Mouse (Mus musculus): ENCODE results near the gene Klhl20.

Klhl20 gene

DNA sequence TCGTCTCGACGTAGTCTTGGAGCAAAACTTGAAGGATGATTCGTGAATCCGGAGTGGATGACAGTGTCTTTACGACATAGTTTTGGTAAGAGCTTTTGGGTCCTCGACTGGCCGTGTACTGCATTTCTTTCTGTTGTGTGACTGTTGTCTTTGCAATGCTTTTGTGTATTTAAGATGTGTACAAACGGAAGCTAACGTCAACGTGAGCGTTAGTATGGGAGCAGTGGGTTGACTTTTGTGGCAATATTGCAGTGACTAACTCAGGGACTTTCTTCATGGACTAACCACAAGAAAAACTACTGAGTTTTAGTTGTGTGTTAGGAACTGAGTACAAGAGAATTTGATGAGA lies 60.1 kb downstream of the Klhl20 start:
- DNase-seq (ENCODE audit: low read depth, low spot score), result no peak

DNA sequence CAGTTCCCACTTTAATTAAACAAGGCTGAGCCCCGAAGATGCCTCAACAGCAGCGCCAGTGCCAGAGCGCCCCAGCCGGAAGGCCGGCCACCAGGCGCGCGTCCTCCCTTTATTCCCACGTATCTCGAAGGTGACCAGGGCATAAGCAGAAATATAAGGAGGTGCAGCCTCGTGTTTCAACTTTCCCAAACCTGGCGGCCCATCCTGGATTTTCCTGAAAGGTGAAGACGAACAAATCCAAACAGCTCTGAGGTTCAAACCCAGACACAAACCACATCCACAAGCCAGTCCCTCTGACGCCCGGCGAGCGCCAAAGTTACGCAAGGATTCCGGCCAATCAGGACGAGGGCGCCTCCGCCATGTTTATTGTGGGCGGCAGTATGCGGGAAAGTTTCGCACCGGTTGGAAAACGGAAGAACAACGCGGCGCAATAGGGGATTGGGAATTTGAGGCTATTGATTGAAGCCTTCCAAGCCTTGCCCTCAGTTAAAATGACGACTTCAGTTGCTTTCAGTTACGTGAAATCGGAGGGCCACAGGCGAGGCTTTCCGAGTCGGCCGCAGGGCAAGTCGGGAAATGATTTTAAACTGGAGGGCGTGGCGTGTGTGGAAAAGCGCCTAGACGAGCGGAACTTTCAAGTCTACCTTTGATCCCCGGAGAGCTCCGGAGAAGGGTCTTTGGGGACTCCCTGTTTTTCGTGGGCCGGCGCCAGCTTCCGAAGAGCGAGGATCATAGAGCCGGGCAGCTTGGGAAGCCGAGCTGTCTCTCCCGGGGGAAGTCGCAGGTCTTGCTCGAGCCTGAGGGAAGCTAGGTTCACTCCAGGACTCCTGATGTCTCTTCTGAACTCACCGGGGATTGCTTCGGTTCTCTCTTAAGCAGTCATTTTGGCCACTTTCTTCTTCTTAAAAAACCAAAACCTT lies 60.7 kb downstream of the Klhl20 start, which contains the start of the genes Dars2 and Cenpl:
Gene Dars2 (minus strand): TSS at position 307 of the 920 bp plus-strand sequence.
Gene Cenpl (plus strand): TSS at position 362 of the 920 bp plus-strand sequence.
- peak; percentile 91 for DNase-seq (ENCODE audit: low read depth, low spot score)

DNA sequence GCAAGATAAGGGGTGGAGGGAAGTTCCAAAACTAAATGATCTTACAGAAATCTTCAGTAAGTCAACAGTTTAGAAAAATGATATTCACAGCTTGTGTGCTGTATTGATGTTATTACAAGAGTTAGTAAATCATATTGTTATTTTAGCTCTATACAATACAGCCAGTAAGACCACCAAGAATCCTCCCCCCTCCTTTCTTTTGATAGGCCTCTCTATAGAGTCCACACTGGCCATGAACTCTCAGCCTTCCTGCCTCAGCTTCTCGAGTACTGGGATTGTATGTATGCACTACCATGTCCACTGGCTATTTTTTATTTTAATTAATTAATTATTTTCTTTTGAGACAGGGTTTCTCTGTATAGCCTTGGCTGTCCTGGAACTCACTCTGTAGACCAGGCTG lies 68.0 kb downstream of the Klhl20 start:
- DNase-seq (ENCODE audit: low read depth, low spot score), result no peak

DNA sequence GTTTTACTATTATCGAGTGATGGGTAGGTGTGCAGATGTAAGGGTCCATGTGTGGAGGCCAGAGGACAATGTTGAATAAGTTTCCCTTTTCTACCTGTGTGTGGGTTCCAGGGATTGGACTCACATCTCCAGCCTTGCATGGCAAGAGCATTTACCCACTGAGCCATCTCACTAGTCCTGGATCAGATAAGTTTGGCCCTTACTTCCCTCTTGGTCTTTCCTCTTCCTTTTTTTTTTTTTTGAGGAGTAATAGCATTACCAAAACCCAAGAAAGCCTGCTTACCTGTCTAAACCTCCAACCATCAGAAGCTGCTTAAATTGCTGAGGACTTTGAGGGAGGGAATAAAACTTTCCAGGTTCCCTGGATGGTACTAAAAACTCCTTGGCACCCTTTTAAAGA lies 74.1 kb downstream of the Klhl20 start:
- DNase-seq (ENCODE audit: low read depth, low spot score), result no peak

DNA sequence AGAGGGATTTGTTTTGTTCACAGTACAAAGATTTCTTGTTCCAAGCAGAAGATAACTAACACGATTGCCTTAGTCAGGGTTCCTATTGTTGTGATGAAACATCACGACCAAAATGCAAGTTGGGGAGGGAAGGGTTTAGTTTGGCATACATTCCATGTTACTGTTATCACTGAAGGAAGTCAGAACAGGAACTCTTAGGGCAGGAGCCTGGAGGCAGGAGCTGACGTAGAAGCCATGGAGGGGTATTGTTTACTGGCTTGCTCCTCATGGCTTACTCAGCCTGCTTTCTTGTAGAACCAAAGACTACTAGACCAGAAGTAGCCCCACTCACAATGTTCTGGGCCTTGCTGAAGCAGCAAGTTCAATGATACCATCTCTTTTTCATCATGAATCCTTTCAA lies 84.3 kb downstream of the Klhl20 start:
- no peak for DNase-seq (ENCODE audit: low read depth, low spot score)

DNA sequence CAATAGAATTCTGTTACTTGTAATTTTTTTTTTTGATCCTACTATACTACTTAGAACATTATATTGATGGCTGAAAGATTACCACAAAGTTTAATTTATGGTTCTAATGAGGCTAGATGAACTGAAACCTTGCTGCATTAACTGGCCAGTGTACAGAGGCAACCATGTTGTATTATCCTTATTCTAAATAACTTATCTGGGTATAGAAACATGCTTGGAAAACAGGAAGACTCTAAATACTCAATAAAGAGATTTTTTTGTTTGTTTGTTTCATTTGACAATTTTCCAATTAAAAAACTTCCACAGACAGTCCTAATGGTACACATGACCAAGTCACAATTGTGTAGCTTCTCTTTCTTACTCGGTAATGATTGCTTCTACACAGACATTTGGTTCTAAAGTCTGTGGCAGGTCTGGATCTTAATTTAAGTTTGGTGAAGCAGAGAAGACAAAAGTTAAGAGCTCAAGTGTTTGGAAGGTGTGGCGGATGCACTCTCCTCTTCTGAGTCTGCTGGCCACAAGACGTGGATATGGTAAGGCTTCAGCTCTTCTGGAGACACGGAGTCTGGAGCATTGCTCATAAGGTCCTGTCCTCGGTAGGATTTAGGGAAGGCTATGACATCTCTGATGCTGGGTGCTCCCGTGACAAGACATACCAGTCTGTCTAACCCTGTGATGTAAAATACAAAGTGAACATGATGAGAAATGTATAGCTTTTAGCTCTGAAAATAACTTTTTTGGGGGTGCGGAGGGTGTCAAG lies 89.9 kb downstream of the Klhl20 start:
- DNase-seq (ENCODE audit: low read depth, low spot score), result no peak

DNA sequence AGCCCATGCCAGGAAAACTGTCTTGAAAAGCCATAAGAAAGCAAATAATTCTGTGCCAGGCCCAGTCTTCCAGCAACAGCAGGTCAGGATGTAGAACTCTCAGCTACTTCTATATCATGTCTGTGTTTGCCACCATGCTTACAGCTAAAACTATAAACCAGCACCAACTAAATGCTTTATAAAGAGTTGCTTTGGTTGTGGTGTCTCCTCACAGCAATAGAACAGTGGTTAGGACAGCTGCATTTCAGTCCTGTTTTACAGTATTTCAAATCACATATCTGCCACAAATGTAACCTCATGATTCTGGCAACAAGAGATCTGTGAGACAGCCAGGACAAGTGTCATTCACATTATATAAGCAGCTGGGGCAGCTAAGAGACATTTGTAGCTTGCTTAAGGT lies 90.5 kb downstream of the Klhl20 start:
- no peak for DNase-seq (ENCODE audit: low read depth, low spot score)

DNA sequence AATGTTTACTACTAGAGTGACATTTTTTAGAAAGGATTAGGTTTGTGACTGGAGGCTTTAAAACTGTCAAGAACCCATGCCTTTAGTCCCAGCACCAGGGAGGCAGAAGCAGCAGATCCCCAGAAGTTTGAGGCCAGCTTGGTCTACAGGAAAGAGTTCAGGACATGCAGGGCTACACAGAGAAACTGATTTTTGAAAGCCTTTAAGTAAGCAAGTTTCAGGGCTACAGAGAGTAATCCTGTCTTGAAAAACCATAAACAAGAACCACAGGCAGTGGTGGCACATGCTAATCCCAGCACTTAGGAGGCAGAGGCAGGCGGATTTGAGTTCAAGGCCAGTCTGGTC lies 90.9 kb downstream of the Klhl20 start:
- DNase-seq (ENCODE audit: low read depth, low spot score), result no peak

DNA sequence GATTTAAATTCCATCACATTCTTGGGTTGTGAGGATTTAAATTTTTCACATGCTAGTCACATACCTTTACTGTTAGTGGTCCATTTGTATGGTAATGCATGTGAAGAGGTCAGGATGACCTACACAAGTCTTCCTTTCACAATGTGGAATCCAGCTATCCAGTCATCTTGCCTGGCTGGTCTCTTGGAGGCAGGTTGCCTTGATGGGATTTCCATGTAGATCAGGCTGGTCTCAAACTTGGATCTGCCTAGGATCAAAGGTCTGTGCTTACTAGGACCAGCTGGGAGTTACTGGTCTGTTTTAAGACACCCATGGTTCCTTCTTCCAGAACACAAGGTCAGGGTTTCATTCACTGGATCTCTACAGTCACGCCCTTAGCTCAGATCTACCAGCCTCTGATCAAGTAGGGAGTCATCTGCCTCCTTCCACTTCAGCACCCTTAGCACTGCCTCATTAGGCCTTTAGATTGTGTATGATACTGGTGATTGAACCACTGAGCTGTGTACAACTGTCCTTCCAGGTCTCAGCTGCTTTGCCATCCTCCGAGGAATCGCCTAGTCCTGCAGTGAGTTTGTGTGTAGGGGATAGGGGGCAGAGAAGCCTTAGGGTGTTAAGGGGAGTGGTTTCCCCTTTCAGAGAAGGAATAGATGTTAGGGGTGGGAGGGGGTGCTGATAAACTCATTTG lies 91.4 kb downstream of the Klhl20 start:
- DNase-seq (ENCODE audit: low read depth, low spot score), result no peak

DNA sequence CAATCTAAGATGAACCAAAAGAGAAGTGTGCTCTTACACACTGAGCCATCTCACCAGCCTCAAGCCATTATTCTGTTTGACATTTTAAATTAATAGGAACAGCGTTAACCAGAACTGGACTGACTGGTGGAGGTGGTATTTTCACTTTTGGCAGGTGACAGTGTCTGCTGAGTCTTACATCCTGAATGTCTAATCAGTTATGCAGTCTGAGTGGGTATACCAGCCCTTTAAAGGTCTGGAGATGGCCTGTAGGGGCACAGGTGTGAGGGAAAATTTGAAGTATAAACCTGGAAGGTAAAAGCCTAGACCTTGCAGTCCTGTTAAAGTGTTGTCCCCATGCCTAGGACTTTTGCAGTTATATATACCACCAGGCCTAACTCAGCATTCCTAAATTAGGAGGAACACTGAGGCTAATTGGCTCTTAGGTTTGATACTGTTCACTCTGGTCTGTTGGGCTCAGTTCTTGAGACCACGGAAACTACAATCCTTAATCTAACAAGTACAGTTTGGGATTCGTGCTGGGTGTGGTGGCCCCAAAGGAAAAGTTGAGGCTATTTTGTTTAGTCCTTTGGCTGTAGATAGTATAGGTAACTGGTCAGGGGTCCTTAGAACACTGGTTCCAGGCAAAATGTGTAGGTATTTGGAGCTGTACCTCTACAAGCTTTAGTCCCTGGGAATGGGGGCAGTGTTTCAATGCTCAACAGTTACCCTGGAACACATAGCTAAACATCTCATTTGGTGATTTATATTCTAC lies 92.2 kb downstream of the Klhl20 start:
- no peak for DNase-seq (ENCODE audit: low read depth, low spot score)

Data from skeletal muscle tissue, adult 2 months (tissue).